Mouse (Mus musculus) c-Kit-positive CD71-negative TER-119-negative erythroid progenitor cells, embryonic 14.5 days (primary cell): ENCODE results near the gene Olfr764-ps1.
"Not testable (repeated sequence)": the region's sequence is repeated elsewhere in the genome, so short reads cannot be mapped to it uniquely, and the experiment has no call there.

Experiments
- DNase-seq: peaks from one replicate; pipeline ENCODE4 v3.0.0-alpha.2; 2013; ENCODE audit warnings: low read depth

Gene Olfr764-ps1

DNA sequence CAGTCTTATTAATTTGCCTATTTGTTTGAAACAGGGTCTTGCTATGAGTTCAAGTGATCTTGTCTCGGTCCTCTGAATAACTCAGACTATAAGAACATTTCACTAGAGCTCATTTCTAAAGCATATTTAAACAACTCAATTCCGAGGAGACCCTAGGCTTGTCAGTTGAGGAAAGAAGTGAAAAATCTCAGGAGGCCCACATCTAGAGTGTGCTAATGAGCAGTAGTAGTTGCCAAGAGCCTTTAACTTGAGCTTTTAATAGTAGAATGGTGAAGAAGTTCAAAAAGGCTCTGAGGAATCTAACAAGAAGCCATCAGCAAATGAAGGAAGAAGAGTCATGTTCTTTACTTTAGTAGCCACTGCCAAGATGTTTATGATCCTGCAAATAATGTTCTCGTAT, at the start of gene Olfr764-ps1:
Gene Olfr764-ps1, minus strand, starts transcription at position 101 of the 400 bp plus-strand sequence.
- DNase-seq: no peak

DNA sequence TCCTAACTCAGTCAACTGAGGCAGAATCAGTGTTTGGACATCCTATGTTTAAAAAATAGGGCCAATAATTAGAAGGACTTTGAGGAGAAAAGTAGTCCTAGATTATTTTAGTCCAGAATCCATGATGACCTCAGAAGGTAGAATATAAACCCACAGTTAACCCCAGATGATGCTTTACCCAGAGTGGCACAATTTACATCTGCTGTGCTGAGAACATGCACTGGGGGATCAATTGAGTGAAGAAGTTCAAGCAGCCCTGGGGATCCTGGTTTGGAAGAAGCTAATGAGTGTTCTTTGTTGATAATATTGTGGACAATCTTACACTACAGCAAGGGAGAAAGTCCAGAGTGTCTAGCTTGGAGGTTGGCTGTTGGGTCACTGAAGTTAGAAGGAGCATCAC, 43.1 kb upstream of the Olfr764-ps1 start, which contains the start of gene Olfr767:
Gene Olfr767, minus strand, starts transcription at position 101 of the 400 bp plus-strand sequence.
- DNase-seq: not testable (repeated sequence)

DNA sequence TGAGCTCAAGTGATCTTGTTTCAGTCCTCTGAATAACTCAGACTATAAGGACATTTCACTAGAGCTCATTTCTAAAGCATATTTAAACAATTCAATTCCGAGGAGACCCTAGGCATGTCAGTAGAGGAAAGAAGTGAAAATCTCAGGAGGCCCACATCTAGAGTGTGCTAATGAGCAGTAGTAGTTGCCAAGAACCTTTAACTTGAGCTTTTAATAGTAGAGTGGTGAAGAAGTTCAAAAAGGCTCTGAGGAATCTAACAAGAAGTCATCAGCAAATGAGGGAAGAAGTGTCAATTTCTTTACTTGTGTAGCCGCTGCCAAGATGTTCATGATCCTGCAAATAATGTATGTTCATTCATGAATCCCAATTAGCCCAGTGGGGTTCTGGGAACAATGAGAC, 29.2 kb upstream of the Olfr764-ps1 start, which contains the start of gene Olfr766-ps1:
Gene Olfr766-ps1, minus strand, starts transcription at position 101 of the 400 bp plus-strand sequence.
- DNase-seq: no peak

GRCm38 (mm10) chr10:129049898-129050297, 10.2 kb upstream of the Olfr764-ps1 start, which contains the start of gene Olfr765:
Gene Olfr765, minus strand, starts transcription at chr10:129049998.
- DNase-seq: not testable (repeated sequence)

DNA sequence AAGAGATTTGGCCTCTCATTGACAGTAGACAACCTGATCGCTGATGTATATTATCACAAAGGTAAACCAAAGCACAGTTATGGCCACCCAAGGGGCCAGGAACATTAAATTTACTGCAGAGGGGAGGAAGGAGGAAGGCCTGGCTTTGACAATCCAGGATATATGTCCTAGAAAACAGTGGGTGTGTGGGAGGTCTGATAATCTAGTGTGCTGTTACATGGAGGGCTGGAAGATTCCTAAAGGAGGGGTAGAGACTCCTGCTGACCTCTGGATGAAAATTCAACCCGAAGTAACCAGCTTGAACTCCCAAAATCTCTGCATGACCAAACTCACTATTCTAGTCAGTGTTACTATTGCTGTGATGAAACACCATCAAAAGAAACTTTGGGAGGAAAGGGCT, 11.4 kb downstream of the Olfr764-ps1 start:
- DNase-seq: no peak

GRCm38 (mm10) chr10:129026018-129026662, 13.6 kb downstream of the Olfr764-ps1 start:
- peak; percentile 37 for DNase-seq

DNA sequence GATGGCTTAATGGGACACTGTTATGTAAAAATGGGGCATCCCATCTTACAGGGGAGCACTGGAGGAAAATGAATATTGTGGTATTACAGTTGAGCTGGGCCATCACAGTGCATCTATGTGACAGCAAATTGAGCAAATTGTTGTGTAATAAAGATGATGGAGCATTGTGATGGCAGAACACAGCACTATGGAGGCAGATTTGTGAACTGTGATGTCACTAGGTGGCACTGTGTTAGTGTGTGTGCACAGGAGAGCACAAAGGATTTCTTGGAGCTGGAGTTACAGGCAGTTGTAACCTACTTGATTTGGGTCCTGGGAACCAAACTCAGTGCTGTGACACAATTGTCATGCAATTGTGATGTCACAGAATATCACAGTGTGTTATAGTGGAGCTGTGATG, 16.4 kb downstream of the Olfr764-ps1 start:
- no peak for DNase-seq

GRCm38 (mm10) chr10:129014477-129014876, 25.2 kb downstream of the Olfr764-ps1 start:
- no peak for DNase-seq

DNA sequence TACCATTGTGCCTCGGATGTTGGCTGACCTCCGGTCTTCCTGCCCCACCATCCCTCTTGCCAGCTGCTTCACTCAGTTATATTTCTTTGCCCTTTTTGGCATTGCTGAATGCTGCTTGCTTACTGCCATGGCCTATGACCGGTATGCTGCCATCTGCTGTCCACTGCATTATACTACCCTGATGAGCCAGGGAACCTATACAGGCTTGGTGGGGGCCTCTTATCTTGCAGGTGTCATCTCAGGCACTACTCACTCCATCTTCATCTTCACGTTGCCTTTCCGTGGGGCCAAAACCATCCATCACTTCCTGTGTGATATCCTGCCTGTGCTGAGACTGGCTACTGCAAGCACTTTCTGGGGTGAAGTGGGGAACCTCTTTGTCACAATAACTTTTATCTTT, 28.2 kb downstream of the Olfr764-ps1 start:
- DNase-seq: not testable (repeated sequence)

GRCm38 (mm10) chr10:129010288-129010841, 29.3 kb downstream of the Olfr764-ps1 start, which contains the start of gene Olfr763:
Gene Olfr763, plus strand, starts transcription at chr10:129010791.
- no peak for DNase-seq

- DNase-seq: no peak
Measured at GRCm38 (mm10) chr10:129004032-129004920, 35.4 kb downstream of the Olfr764-ps1 start.

DNA sequence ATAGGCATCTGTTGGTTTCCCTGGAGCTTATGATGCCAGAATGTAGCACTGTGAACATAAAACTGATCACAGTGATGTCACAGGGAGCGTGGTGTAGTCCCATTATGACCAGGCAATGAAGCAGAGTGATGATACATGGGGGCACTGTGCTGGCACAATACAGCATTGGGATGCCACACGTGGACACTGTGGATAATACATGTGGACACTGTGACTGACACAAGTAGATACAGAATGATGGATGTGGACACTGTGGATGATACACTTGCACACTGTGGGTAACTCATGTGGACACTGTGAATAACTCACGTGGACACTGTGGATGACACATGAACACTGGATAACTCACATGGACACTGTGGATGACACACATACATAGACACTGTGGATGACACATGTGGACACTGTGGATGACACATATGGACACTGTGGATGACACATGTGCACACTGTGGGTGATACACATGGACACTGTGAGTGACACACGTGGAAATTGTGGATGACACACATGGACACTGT, 43.1 kb downstream of the Olfr764-ps1 start:
- no peak for DNase-seq

GRCm38 (mm10) chr10:128995796-128996195, 43.9 kb downstream of the Olfr764-ps1 start:
- no peak for DNase-seq

- no peak for DNase-seq
Measured at GRCm38 (mm10) chr10:128990994-128991393, 48.7 kb downstream of the Olfr764-ps1 start.

- DNase-seq: not testable (repeated sequence)
Measured at GRCm38 (mm10) chr10:128990129-128990850, 49.4 kb downstream of the Olfr764-ps1 start.

DNA sequence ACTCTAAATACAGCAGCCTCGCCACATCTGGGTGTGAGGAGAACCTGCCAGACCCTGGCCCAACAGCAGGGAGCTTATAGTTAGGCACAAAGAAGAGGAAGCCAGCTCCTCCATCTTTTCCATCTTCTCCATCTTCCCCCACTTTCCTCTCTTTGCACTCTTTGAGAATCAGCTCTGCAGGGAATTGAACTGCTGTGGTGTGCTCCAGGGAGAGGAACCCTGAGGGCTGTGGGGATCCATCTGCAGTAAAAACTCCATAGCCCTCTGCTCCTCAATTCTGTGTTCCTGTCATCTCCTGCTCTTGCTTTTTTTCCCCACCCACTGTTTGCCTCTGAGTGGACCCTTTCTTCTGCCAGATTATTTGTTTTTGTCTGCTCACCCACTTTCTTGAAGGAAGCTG, 50.6 kb downstream of the Olfr764-ps1 start, which contains the start of gene Olfr9:
Gene Olfr9, plus strand, starts transcription at position 301 of the 400 bp plus-strand sequence.
- not testable (repeated sequence) for DNase-seq
